Mouse (Mus musculus) ovary, postnatal 10 days (tissue): Measurements from ENCODE around the gene Atg101.

ENCODE experiments used
- DNase-seq: peaks from one replicate; pipeline ENCODE4 v3.0.0; 2022; ENCODE audit warnings: low spot score

Gene Atg101

DNA sequence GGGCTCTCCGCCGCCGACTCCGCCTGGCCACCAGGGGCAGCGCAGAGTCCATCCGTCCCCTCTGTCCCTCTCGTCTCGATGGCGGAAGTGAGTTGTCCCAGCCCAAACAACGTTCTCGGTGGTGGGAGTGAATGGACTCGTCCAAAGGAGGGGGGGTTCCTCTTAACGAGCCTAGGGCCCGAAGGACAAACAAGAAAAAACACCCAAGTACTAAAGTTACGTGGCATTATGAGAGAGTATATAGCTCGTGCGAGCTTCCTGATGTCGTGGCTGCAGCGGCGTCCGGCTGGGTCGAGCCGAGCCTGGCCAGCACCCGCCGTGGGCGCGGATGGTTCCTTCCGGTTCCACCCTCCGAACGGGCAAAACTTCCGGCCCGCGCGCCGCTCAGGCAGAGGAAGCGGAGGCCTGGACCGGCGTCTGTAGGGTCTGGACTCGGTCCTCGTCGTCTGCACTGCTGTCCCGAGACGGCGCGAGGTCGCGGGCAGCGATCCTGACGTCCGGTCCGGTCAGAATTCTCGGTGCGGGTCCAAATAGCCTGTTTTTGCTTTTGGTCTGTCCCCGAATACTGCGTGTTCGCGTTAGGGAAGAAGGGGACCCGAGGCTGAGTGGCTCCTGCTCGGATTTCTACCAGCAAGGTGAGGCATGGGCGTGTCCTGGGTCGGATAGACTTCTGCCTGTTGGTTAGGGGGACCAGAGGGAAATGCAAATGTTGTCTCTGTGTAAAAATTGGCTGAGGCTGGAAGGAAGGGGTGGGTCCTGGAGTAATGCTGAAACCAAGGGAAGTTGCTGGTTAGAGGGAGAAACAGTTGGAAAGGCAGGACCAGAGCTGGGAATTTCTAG lies at the start of gene Atg101:
Gene Atg101, plus strand, starts transcription at position 362 of the 840 bp plus-strand sequence.
- peak; percentile 84 for DNase-seq

DNA sequence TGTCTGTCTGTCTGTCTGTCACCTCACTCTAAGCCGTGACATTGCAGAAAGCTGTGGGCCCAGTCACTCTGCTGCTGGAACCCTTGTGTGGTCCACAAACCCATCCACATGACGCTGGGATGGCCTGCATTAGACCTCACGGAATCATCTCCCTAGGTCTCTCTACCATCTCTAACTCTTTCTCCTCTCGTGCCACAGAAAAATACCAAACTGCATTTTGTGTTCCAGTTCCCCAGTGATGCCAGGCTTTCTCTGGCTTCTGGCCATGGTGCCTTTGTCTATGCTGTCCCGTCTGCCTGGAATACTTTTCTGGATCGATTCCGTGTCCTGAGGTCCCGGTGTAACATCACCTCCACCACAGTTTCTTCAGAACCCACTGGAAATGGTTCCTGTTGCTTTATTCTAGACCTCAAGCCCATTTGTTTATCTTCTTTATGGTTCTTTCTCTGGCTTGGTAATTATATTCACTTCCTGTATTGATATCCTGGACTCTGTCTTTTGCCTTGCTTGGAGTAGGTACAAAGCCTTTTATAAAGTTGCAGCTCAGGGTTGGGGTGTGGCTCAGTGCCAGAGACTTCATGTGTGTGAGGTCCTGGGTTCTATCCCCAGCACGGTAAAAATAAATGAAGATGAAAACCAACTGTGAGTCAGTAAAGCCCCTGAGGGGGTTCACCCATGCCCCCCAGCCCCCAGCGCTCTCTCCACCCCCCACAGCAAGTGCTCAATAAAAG lies 49.3 kb upstream of the Atg101 start:
- DNase-seq: no peak

DNA sequence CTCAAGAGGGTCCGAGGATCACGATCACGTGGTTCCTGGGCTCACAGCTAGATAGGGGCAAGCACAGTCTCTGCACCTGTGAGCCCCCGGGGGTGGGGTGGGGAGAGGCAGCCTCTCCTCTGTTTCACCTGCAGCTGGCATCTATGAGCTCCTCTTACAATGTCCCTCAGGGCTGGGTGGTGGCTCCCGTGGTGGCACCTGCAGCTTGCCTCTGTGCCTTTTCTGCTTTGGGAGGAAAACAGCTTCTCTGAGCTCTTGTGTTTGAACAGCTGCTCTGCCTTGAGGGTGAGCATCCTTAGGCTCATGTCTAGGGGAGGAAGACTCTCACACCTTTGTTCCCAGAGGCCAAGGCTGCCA lies 48.8 kb upstream of the Atg101 start:
- DNase-seq: no peak

DNA sequence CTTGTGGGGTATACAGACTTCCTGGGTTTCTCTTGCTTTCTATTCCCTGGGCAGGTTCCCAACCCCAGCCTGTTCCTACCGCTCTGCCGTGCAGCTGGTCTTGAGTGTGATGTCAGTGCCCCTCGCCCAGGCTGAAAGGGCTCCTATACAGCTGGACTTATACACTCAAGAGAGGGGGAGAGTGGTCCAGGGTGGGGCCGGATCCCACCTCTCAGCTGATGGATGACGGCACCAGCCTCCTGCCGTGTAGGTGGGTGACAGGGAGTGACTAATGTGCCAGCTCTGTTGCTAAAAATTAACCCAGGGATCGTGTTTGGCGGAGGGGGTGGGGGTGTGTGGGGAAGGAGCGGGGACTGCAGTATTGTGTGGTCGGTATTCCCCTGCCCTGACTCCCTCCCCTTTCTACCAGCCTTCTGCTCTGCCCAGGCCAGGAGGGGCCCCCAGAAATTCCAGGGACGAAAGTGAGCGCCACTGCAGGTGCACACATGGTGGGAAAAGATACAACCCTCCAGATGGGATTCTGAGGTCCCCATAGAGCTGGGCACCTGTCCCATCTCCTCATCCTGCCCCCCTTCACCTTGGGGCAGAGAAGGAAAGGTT lies 48.2 kb upstream of the Atg101 start:
- no peak for DNase-seq

DNA sequence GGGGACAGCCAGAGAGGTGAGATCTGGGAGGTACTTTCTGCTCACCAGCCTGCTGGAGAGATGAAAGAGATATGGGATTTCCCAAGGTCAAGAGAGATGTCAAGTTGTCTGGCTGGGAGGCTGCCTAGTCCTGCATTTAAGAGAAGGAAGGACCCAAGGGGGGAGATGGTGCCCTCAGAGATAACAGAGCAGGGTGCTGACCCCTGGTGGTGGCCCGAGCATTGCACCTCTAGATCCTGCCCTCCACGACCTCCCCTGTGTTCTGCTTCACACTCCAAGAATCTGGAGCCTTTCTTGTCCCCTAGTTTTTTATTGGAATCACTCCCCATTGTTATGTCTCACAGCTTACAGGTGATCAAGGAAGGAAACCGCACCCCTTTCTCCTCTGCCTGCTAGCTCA lies 47.2 kb upstream of the Atg101 start:
- DNase-seq: no peak

DNA sequence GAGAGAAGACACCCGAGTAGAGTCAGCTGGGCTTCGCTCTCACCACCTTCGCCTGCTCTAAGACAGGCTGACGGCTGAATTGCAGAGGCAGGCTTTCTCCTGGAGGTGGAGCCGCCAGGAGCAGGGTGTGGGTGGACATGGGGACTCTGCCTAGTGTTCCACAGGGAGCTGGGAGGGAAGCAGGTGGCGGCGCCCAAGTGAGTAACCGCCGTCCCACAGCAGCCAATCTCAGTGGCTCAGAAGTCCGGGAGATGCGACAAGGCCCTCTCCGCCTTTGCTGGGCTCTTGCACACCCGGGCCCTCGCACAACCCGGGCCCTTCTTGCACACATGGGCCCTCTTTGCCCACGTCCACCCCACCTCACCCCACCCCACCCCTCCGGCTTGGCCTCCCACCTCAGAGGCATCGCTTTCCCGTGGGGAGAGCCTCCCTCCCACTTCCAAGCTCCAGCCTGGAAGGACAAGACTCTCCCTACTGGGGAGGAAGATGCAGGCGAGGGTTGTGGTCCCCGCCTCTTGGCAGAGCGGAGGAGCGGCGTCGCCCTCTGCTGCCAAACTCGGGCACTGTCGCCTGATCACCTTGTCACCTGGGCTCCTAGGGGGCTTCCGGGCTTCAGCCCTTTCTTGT lies 45.1 kb upstream of the Atg101 start:
- no peak for DNase-seq

DNA sequence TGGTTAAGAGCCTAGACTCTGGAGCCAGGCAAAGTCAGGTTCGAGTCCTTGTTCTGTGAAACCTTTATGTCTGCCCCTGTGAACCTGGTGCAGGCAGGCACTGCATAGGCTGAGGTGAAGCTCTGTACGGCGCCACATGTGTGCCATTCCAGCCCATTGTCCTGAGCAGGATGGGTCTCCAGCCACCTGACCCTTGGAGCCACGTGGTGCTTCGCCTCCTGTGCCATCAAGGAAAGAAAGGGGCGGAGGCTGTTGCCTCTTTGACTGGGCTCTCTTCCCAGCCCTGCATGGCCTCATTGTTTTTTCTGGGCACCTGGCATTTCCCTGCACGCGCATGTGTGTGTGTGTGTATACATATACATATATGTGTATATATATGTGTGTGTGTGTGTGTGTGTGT lies 44.3 kb upstream of the Atg101 start:
- DNase-seq: no peak

DNA sequence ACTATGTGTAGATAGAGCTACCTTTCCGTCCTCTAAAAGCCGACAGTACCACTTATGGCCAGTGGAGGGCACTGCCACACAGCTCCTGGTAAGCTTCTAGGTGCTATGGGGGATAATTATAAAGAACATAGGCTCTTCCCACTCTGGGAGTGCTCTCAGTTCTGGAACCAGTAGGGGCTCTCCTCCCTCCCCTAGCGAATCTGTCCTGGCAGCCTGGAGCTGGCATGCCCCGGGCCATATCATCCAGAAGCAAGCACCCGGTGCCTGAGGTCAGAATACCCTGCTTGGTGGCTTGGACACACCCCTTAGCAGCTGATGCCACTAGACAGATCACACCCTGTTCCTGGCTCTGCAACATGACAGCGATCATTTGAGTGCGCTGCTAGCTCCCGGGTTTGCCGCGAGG lies 43.3 kb upstream of the Atg101 start:
- DNase-seq: no peak

DNA sequence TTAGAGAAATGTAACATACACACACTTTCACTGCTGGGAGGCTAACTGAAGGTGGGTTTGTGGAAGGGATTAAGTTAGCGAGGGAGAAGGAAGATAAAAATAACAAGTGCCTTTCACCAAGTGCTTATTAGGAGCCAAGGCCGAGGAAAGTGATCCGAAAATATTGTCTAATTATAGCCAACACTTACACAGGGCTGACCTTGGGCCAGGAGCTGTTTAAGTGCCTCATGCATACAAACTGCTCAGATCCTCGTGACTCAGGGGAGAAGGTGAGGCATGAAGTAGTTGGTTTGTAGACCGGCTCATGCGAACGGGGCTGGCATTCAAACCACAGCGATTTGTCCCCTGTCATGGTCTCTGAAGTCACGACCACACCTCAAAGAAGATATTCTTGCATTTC lies 42.8 kb upstream of the Atg101 start:
- DNase-seq: no peak

DNA sequence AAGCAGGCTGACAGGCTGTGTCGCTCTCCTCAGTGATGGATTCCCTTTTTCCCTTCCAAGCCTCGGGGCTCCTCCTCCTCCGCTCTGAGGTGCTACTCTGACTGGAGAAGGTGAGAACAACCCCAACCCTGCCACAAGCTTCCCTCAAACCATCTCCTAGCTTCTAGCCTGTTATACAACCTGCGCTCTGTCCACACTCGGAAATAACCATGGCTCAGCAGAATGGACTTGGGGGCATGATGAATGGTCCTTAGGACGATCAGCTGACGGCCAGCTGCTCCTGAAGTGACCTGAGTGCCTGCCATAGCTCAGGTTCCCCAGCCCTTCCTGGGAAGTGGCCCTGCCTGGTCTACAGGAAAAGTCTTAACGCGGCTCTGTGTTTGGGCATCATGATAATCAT lies 42.2 kb upstream of the Atg101 start:
- no peak for DNase-seq

DNA sequence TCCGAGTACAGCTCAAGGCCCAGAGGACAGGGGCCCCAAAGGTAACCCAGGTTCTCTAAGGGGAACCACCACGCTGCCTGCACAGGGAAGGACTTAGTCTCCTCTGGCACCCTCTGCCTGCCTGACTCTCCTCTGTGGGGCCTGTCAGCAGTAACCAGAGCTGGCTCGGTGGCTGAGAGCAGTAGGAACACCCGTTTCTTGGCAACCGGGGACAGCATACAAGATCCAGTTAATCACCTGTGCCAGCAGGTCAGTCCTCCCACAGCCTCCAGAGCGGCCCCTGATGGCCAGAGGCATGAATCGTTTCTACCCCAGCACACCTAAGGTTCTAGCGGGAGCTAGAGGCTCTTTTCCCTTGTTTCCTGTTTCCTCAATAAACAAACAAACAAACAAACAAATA lies 41.4 kb upstream of the Atg101 start:
- DNase-seq: no peak

DNA sequence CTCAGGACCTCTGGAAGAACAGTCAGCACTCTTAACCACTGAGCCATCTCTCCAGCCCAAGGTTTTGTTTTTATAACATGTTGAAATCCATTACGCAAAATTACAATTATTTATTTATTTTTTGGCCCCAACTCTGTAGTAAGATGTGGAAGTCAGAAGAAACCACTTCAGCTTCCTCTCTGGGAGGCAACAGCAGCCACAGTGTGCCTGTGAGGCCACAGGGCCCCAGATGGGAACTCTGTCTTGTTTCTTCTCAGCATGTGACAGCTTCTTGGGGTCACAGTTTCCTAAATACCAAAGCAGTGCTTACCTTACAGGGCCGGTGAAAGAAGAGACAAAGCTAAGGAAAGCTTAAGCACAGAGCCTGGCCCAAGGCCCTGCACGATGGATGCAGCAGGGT lies 40.1 kb upstream of the Atg101 start:
- no peak for DNase-seq

DNA sequence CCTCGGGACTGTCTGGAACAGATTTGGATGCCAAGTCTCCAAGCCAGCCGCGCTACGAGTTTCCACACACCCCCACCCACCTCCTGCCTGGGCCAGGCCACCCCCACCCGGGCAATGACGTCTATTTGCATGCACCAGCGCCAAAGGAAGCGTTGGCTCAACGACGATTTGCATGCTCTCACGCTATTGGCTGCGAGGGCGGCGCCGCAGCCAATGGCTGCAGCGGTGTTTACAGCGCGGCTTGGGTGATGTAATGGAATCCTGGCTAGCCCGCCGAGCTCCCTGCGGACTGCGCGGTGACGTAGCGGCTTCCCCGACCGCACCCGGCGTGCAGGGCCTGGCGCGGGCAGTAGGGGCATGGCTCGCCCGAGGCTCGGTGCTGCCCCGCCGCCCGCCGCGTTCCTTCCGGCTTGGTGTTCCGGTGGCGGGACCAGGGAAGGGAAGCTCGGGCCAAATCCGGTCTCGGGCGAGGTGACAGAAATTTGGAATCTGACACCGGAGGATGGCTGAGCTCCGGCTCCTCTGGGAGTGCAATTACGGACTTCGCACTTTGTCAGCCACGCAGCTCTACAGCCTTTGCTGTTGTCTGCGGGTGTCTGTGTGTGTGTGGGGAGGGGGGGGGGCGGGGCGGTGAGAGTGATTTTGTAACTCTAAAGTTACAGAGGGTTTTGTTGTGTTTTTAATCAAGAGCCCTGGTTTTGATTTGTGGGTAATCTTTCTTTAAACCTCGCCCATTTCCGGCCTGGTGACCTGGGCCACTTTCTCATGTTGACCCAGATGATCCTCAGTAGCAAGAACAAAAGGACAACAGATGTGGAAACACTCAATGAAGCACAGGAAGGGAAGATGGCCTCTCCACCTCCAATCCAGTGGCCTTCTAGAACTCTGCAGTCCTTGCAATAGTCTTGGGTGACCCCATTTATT lies 37.6 kb upstream of the Atg101 start:
- DNase-seq: peak; percentile 85

DNA sequence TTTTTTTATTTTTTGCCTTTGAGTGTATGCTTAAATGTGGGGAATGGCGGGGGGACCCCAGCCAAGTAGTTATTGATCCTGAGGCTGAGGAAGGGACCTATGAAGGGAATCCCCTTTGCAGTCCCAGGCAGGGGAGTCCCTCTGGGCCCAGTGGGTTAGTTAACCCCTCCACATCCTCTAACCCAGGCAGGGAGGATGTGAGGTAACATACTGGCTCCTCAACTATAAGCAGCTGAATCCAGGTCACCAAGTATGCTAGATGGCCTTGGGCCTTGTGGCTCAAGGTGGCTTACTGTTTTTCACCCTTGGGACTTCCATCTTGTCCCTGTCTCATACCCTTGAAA lies 36.9 kb upstream of the Atg101 start:
- no peak for DNase-seq

DNA sequence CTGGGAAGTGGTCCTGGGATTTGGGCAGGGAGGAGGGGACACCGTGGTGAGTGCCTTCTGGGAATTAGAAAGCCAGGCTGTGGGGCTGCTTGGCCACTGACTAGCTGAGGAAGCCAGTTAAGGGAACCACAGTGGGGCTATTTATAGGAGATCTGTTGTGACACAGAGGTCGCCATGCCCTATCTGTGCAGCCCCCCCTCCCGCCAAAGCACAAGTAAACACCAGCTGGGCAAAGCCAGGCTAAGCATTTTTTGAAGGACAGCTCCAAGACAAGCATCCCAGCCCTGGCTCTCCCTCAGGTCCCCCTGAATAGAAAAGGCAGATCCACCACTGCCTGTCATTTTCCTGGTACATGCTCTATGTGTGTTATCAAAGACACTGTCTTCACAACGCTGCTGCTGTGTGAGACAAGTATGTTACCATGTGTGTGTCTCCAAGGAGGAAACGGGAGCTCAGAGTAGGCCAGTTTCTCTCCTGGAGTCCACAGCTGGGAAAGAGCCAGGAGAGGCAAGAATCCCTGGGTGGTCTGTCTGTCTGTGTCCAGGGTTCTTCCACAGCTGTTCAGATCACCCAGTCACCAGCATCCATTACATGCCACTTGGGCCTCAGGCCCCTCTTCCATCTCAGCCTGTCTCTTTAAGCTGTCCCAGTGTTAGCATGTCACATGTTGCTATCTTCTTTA lies 35.9 kb upstream of the Atg101 start:
- DNase-seq: no peak

DNA sequence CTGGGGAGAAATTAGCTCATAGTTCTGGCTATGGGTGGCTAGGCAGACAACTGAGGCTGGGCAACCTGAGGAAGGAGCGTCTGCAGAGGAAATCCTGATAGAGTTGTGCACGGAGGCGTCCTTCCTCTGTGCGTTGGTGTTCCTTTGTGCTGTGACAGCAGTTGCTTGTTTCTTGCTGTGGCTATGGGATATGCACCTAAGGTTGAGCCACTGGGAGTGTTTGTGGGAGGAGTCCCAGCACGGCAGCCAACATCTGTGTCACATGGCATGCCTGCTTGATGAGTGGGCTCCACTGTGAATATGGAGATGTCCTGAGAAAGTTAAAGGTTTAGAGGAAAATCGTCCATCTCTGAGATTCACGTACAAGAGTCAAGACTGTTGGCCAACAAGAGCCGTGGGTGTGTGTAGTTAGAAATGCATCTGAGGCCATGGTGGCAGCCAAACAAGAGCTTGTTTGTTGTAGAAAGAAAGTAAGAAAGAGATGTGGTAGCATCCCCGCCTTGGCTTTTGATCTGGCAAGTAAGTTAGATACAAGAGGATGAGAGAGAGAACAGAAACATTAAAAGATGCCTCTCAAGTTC lies 33.8 kb upstream of the Atg101 start:
- no peak for DNase-seq

DNA sequence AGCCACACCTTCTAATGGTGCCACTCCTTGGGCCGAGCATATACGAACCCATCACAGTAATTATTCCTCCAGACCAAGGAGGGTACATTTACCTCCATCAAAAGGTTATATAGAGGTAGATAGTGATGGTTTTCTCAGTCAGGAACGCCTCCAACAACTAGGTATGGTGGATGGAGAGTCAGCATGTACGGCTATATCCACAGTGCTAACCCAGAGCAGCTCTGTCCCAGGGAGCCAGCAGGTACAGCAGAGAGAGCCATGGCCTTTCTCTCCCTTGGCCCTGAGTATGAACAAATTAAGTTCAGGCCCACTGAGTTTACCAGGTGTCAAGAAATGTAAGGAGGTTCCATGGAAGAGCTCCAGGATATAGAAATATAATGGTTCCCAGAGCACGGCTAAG lies 32.1 kb upstream of the Atg101 start:
- no peak for DNase-seq

DNA sequence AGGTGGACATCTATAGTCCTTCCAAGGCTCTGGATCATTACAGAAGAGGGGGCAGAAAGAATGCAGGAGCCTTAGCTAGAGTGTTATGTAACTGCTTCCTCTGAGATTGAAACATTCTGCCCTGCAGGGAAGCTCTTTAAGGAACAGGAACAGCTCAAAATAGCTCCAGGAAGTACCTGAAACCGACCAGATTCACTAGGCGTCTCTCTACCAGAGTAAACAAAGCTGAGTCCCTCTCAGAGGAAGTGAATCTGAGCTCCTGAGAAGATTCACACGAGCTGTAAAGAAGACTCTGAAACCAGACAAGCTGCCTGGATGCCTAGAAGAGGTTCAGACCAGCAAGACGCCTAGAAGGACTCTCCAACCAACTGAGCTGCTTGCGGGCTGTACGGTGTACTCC lies 31.5 kb upstream of the Atg101 start:
- no peak for DNase-seq

DNA sequence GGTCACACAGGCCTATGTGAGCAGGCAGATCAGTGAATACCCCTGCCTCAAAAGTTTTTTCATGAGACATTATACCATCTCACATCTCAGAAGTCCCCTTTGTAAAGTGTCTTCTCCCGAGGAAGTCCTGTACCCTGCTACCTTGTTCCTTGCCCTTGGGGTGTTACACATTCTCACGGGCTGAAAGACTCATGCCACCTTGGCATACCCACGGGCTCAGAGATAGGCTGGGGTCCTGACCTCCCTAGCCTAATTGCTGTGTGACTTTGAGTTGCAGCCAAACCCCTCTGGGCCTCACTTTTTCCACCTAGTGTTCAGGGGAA lies 30.5 kb upstream of the Atg101 start:
- no peak for DNase-seq

DNA sequence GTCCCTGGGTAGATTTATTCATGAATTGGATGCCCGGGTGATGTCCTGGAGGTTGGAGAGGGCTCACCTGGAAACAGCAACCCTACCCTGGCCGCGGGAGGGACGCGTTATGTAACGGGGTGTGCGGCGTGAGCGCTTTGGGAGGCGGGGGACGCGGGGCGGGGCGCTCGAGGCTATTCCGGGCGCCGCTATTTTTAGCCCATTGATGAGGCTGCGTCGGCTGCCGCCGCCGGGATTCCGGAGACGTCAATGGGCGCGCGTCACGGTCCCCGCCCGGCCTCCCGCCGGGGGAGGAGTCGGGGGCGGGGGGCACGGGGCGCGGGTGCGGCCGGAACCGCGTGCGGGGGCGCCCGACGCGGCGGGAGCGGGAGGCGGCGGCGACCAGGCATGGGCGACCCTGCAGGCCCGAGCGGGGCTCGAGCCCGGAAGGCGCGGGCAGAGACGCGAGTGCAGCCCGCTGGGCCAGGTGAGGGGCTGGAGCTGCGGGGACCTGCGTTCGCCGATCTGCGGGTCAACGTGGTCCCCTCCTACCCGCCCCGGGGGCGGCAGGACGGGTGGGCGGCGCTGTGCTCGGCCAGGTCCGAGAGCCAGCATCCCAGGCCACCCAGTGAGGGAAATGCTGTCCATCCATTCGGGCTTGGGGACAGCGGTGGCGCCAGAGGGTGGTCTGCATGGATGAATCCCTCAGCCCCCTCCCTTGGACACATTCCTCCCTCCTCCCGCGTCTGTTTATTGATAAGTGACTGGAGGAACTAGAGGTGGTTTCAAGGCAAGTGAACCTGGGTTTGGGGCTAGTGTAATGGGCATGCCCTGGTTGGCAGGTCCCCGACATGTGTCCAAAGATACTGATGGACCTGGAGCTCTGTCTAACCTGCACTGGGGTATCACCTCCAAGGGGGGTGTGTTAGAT lies 29.9 kb upstream of the Atg101 start, which contains the start of gene Nr4a1:
Gene Nr4a1, plus strand, starts transcription at position 384 of the 910 bp plus-strand sequence.
- no peak for DNase-seq
